Mouse (Mus musculus) midbrain, embryonic 12.5 days (tissue): ENCODE measurements at regions not wholly inside any gene's neighbourhood (a gene's known extent, or its start where the extent isn't known, plus 50 kb on each side); places are given as distances from the start of the nearest gene placed in this dataset.
A peak's percentile ranks its signal among the peaks of the same experiment; 100 is the strongest.

Experiments
- ATAC-seq: fragments of 200-750 bp; cut with Nextera tagmentation; 2 replicates; pipeline ENCODE4 v1.8.0; 2017; ENCODE audit warnings: low read depth, moderate TSS enrichment, moderate library complexity; ENCODE audit not compliant: low FRiP score
- H3K27ac ChIP-seq: fragments of 300-500 bp; sonication (generic); replicated peaks from 2 replicates; pipeline ENCODE4 v1.5.1; 2016; ENCODE audit warnings: mild to moderate bottlenecking
- H3K27me3 ChIP-seq: fragments of 300-500 bp; sonication (generic); 2 replicates; pipeline ENCODE4 v1.6.1; 2016; ENCODE audit warnings: mild to moderate bottlenecking
- H3K36me3 ChIP-seq: fragments of 300-500 bp; sonication (generic); 2 replicates; pipeline ENCODE4 v1.6.1; 2016
- H3K4me1 ChIP-seq: fragments of 300-500 bp; sonication (generic); 2 replicates; pipeline ENCODE4 v1.6.1; 2016
- H3K4me2 ChIP-seq: fragments of 300-500 bp; sonication (generic); replicated peaks from 2 replicates; pipeline ENCODE4 v1.6.1; 2016; ENCODE audit warnings: mild to moderate bottlenecking, moderate library complexity
- H3K4me3 ChIP-seq: fragments of 300-500 bp; sonication (generic); 2 replicates; pipeline ENCODE4 v1.5.1; 2016; ENCODE audit warnings: mild to moderate bottlenecking
- H3K9ac ChIP-seq: fragments of 300-500 bp; sonication (generic); replicated peaks from 2 replicates; pipeline ENCODE4 v1.6.1; 2016; ENCODE audit warnings: mild to moderate bottlenecking, moderate library complexity
- H3K9me3 ChIP-seq: fragments of 300-500 bp; sonication (generic); 2 replicates; pipeline ENCODE4 v1.6.1; 2016; ENCODE audit warnings: mild to moderate bottlenecking
- WGBS: fragments of 180-500 bp; shearing (Covaris S2); methylation state at CpG from one replicate; pipeline ENCODE4 v1.1.7; 2016; 5-methylcytosine and 5-hydroxymethylcytosine counted together

DNA sequence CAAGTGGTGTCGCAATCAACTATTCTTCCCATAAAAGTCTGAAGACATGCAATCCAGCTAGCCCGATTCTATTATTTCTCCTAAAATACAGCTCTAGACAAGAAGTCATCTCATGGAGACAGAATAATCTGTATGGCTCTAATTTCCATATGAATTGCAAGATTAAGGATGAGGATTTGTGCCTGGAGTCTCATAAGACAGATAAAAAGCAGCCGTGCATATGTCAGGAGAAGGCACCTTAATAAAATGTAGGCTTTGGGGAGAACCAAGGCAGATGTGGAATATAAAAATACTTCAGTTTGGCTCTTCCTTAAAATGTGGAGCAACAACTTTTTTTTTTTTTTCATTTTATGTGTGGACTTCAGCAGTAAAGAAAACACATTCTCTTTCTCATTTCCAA, 876.8 kb downstream of the Hace1 start:
- 29% methylated on average over 3 of the region's 3 CpGs for WGBS
- Histone ChIP-seq H3K27me3 (no peaks in the 10 kb centered on the region), H3K4me1 (peaks cover 7% of the 10 kb centered on the region), H3K9me3 (no peaks in the 10 kb centered on the region), H3K4me3 (no peak overlapping the region), H3K9ac (no peak overlapping the region), H3K36me3 (no peaks in the 10 kb centered on the region), H3K4me2 (no peak overlapping the region), H3K27ac (no peak overlapping the region)
- ATAC-seq: peak; percentile 52; the same call in 1 of the 2 replicates

DNA sequence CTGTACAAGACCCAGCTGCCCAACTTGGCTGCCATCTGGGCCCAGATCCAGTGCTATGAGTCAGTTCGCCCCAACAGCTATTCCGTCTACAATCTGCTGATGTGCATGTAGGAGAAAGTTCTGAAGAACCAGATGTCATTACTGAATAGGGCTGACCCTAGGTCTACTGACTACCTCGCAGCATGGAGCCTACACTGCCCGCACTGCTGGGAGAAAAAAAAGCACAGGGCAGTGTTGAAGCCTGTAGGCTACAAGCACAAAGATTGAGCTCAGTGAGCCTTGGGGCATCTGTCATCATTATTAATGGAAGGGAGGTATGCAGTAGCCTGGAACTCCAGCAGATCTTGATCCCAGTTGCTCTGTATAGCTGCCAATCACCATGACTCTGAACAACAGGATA, 881.1 kb downstream of the Hace1 start:
- H3K9ac ChIP-seq: no peak overlapping the region
- ATAC-seq: no peak
- no peaks in the 10 kb centered on the region for H3K36me3 ChIP-seq
- no peak overlapping the region for H3K4me3 ChIP-seq
- H3K4me2 ChIP-seq: no peak overlapping the region
- no peaks in the 10 kb centered on the region for H3K9me3 ChIP-seq
- no peaks in the 10 kb centered on the region for H3K27me3 ChIP-seq
- 83% methylated on average over 4 of the region's 4 CpGs for WGBS
- peaks cover 7% of the 10 kb centered on the region for H3K4me1 ChIP-seq
- no peak overlapping the region for H3K27ac ChIP-seq

DNA sequence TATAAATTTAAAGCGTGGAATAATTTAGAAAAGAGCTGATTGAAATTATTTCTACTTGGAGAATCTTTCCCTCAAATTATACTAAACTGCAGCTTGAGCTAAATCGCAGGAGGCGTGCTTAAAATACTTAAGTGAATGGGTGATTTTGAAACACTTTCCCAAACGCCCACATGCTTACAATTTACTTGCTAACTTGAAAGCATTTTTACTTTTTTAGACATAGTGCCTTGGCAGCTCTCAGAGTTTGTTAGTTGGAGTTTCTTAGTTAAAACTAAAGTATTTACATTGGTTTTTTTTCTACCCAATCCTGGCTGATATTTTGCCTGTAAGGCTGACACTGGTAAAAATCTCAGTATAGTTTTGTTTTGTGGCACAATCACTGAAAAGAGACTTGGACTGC, 906.0 kb downstream of the Hace1 start:
- no peaks in the 10 kb centered on the region for H3K4me1 ChIP-seq
- no peak overlapping the region for H3K4me3 ChIP-seq
- ATAC-seq: no peak
- H3K9me3 ChIP-seq: no peaks in the 10 kb centered on the region
- H3K36me3 ChIP-seq: no peaks in the 10 kb centered on the region
- H3K27me3 ChIP-seq: no peaks in the 10 kb centered on the region
- no peak overlapping the region for H3K4me2 ChIP-seq
- 81% methylated on average over 4 of the region's 4 CpGs for WGBS
- H3K9ac ChIP-seq: no peak overlapping the region
- H3K27ac ChIP-seq: no peak overlapping the region
